Mouse (Mus musculus): ENCODE measurements around the gene Gfod2. TPM values are rescaled to one million over a fixed set of nuclear protein-coding genes. Genes with fewer than 3 reads are reported as not detected.
A peak's percentile ranks its signal among the peaks of the same experiment; 100 is the strongest.

Gene Gfod2
- polyA plus RNA-seq, 1 experiment = 4.1 TPM

DNA sequence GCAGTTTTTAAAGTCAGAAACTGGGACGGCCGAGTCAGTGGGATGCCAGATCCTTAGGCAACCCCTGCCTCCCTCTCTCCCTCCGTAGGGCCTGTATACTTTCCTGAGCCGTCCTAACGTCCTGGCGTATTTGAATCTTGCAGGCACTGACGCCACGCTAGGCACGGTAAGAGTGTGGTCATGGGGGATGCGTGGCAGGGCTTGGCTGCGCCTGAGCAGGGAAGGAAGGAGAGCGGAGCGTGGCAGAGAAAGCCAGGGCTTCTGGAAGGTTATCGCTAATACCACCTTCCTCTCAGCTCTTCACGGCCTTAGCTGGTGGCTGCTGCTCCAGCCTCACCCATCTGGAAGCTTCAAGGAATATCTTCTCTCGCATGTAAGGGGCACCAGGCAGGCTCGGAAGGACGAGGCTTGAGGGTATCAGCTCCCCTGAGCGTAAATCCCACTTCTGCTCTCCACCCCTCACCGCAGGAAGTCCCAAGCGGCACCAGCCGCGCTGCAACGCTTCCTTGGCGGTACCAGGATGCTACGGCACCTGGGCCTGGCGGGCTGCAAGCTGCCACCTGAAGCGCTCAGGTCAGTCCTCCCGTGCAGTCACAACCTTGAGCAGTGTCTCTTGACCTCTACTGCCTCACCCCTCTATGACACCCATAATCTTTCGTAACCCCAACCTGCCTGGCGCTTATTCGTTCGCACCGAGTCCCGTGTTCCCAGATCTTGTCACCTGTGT is 69.0 kb downstream of the Gfod2 start:
- H3K4me3 ChIP-seq (ENCODE audit: insufficient read depth, low read depth, low read length) = no peak overlapping the region
- H3K27ac ChIP-seq (replicated peaks; ENCODE audit: low read depth, low read length) = no peak overlapping the region
- 0 out of 2 replicates have a peak, but pooled peaks cover 3% of the 10 kb centered on the region for H3K4me1 ChIP-seq (ENCODE audit: control insufficient read depth, insufficient read depth, insufficient read length, low read length)

DNA sequence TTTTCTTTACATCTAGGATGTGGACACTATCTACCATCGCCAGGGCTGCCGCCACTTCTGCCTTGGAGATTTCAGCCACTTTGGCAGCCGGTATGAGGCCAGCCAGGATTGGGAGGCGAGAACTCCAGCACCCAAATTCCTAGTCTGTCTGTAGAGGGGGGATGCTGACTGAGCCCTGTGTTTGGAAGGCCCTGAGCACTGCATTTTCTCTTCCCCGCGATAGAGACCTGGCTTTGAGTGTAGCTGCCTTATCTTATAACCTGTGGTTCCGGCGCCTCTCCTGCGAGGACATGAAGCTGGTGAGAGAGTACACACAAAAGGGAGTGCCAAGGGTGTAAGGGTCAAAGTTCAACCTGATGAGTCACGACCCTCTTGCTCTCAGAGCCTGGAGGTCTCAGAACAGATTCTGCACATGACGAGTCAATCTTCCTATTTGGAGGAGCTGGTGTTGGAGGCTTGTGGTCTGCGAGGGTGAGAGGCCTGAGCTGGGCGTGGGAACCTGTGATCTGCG is 70.2 kb downstream of the Gfod2 start:
- H3K4me1 ChIP-seq (ENCODE audit: control insufficient read depth, insufficient read depth, insufficient read length, low read length) = no peaks in the 10 kb centered on the region
- H3K27ac ChIP-seq (replicated peaks; ENCODE audit: low read depth, low read length) = no peak overlapping the region
- no peak overlapping the region for H3K4me3 ChIP-seq (ENCODE audit: insufficient read depth, low read depth, low read length)

DNA sequence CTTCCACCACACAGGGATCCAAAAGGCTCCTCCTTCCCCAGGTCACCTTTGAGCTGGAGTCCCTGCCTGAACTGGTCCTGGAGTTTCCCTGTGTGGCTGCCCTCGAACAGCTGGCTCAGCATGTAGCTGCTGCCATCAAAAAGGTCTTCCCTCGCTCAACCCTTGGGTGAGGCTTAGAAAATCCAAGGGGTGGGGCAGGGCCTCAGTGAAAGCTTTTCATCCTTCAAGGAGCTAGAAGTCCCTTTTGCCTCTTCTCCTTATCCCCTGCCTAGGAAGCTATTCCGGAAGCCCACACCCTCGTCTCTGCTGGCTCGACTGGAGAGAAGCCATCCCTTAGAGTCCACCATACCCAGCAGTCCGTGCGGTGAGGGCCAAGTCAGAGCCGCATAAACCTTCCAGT is 71.0 kb downstream of the Gfod2 start:
- Histone ChIP-seq H3K4me3 (ENCODE audit: insufficient read depth, low read depth, low read length) (no peak overlapping the region), H3K27ac (replicated peaks; ENCODE audit: low read depth, low read length) (no peak overlapping the region)

DNA sequence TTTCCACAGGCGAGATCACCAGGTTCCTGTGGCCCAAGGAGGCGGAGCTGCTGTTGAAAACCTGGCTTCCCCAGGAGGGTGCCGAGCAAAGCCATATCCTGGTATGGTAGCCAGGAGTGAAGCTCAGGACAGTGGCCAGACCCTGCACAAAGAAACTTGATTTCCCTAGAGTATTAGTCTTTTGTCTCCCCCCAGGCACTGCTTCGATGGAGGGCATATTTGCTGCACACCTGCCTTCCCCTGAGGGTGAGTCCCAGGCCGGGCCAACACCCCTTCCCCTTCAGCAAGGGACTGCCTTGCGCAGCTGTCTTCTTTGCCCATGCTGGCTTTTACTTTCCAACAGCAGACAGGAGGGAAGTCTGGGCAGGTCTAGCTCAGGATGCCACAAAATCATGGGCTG is 71.9 kb downstream of the Gfod2 start:
- Histone ChIP-seq H3K4me1 (ENCODE audit: control insufficient read depth, insufficient read depth, insufficient read length, low read length) (no peaks in the 10 kb centered on the region), H3K4me3 (ENCODE audit: insufficient read depth, low read depth, low read length) (no peak overlapping the region), H3K27ac (replicated peaks; ENCODE audit: low read depth, low read length) (no peak overlapping the region)

More for the DNA sequence above, 71.0 kb downstream of the Gfod2 start:
- H3K4me1 ChIP-seq (ENCODE audit: control insufficient read depth, insufficient read depth, insufficient read length, low read length) = no peaks in the 10 kb centered on the region

DNA sequence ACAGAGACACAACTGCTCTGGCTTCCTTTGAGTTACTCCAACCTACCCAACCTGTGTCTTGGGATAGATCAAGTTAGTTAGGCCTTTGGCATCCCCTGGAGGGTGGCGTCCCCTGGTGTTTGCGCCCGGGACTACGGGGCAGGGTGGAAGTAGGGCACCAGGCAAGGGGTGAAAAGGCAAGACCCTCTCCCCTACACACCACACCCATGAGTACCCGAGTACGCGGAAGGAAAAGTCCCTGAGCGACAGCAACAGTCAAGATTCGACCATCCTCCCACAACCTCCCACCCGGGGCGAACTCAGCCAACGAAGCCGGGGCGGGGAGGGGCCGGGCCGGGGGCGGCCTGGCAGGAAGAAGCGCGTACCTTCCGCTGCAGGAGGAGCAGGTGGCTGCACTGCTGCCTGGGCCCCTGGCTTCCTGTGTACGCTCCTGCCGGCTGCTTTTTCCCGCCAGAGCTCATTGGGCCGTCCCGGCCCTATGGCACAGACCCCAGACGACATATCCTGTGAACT is 72.6 kb downstream of the Gfod2 start, which contains the start of gene Carmil2:
TSS of gene Carmil2 (plus strand) at position 479 of the 513 bp plus-strand sequence.
- Histone ChIP-seq H3K4me3 (ENCODE audit: insufficient read depth, low read depth, low read length) (peak within 1 kb of the TSS; percentile 27; the same call in 1 of the 2 replicates), H3K4me1 (ENCODE audit: control insufficient read depth, insufficient read depth, insufficient read length, low read length) (no peaks in the 10 kb centered on the region), H3K27ac (replicated peaks; ENCODE audit: low read depth, low read length) (no peak within 1 kb of the TSS)

DNA sequence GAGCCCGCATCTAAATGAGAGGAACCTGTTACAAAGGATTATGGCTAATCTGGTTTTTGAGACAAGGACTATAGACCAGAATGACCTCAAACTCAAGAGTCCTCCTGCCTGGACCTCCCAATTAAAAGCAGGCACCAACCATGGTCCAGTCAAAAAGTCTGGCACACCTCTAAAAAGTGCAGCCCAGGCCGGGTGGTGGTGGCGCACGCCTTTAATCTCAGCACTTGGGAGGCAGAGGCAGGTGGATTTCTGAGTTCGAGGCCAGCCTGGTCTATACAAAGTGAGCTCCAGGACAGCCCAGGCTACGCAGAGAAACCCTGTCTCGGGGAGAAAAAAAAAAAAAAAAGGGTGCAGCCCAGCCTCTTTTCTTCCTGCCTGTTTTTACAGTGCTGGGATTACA is 73.1 kb downstream of the Gfod2 start:
- Histone ChIP-seq H3K4me3 (ENCODE audit: insufficient read depth, low read depth, low read length) (no peak overlapping the region), H3K27ac (replicated peaks; ENCODE audit: low read depth, low read length) (no peak overlapping the region), H3K4me1 (ENCODE audit: control insufficient read depth, insufficient read depth, insufficient read length, low read length) (no peaks in the 10 kb centered on the region)

DNA sequence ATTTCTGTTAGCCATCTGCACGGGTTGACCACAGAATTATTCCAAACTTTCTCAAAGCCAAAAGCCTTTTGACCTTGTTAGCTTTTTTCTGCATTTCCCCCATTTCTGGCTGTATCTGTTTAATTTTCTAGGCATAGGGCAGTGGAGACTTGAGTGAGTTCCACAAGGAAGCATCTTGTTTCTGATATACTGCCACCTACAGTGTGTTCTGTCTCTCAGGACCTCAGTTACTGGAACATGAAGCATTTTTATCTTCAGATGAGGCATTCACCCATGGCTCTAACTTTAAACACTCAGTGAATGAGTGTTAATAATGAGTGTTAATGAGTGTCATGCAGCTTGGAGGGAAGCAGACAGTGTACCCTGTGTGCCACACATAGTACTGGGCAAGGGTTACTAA is 80.6 kb downstream of the Gfod2 start:
- no peak overlapping the region for H3K4me3 ChIP-seq (ENCODE audit: insufficient read depth, low read depth, low read length)
- H3K27ac ChIP-seq (replicated peaks; ENCODE audit: low read depth, low read length) = no peak overlapping the region
- H3K4me1 ChIP-seq (ENCODE audit: control insufficient read depth, insufficient read depth, insufficient read length, low read length) = no peaks in the 10 kb centered on the region

Other genes starting within 250 kb of the Gfod2 start
- gene Hsd11b2, start 239.9 kb downstream of the Gfod2 start, polyA plus RNA-seq (2012; ENCODE audit: insufficient read depth, insufficient read length, missing spikeins) = not detected in 2 replicates
- 52.7 and 65.1 TPM in 2 replicates for gene Atp6v0d1, start 192.6 kb downstream of the Gfod2 start, polyA plus RNA-seq (2012; ENCODE audit: insufficient read depth, insufficient read length, missing spikeins)
- 13.4 and 14.4 TPM in 2 replicates for gene Ripor1, start 153.4 kb downstream of the Gfod2 start, polyA plus RNA-seq (2012; ENCODE audit: insufficient read depth, insufficient read length, missing spikeins)
- 18.5 and 22.9 TPM in 2 replicates for gene Ctcf, start 122.1 kb downstream of the Gfod2 start, polyA plus RNA-seq (2012; ENCODE audit: insufficient read depth, insufficient read length, missing spikeins)
- gene Agrp, start 121.3 kb downstream of the Gfod2 start, polyA plus RNA-seq (2012; ENCODE audit: insufficient read depth, insufficient read length, missing spikeins) = not detected in 2 replicates
- gene Carmil2, start 72.4 kb downstream of the Gfod2 start, polyA plus RNA-seq (2012; ENCODE audit: insufficient read depth, insufficient read length, missing spikeins) = not detected in 2 replicates
- 12.3 and 15.9 TPM in 2 replicates for gene Acd, start 57.6 kb downstream of the Gfod2 start, polyA plus RNA-seq (2012; ENCODE audit: insufficient read depth, insufficient read length, missing spikeins)
- 10.2 and 10.6 TPM in 2 replicates for gene Pard6a, start 57.5 kb downstream of the Gfod2 start, polyA plus RNA-seq (2012; ENCODE audit: insufficient read depth, insufficient read length, missing spikeins)
- gene 4933405L10Rik, start 51.0 kb downstream of the Gfod2 start, polyA plus RNA-seq (2012; ENCODE audit: insufficient read depth, insufficient read length, missing spikeins) = 0.87 TPM in 1 of 2 replicates, not detected in the other
- 0.52 TPM in 1 of 2 replicates, not detected in the other for gene Enkd1, start 50.5 kb downstream of the Gfod2 start, polyA plus RNA-seq (2012; ENCODE audit: insufficient read depth, insufficient read length, missing spikeins)
- 7.5 and 7.6 TPM in 2 replicates for gene Ranbp10, start 68.7 kb upstream of the Gfod2 start, polyA plus RNA-seq (2012; ENCODE audit: insufficient read depth, insufficient read length, missing spikeins)
- gene Tsnaxip1, start 69.1 kb upstream of the Gfod2 start, polyA plus RNA-seq (2012; ENCODE audit: insufficient read depth, insufficient read length, missing spikeins) = not detected in 2 replicates
- gene Cenpt, start 94.6 kb upstream of the Gfod2 start, polyA plus RNA-seq (2012; ENCODE audit: insufficient read depth, insufficient read length, missing spikeins) = 1.4 and 3.5 TPM in 2 replicates
- gene Thap11, start 96.5 kb upstream of the Gfod2 start, polyA plus RNA-seq (2012; ENCODE audit: insufficient read depth, insufficient read length, missing spikeins) = 9.3 and 15.4 TPM in 2 replicates
- gene Nutf2, start 101.9 kb upstream of the Gfod2 start, polyA plus RNA-seq (2012; ENCODE audit: insufficient read depth, insufficient read length, missing spikeins) = 5.0 TPM in 1 of 2 replicates, not detected in the other
- gene Edc4, start 122.2 kb upstream of the Gfod2 start, polyA plus RNA-seq (2012; ENCODE audit: insufficient read depth, insufficient read length, missing spikeins) = 6.2 and 8.6 TPM in 2 replicates
- not detected in 2 replicates for gene Nrn1l, start 134.9 kb upstream of the Gfod2 start, polyA plus RNA-seq (2012; ENCODE audit: insufficient read depth, insufficient read length, missing spikeins)
- 15.8 and 18.0 TPM in 2 replicates for gene Pskh1, start 141.8 kb upstream of the Gfod2 start, polyA plus RNA-seq (2012; ENCODE audit: insufficient read depth, insufficient read length, missing spikeins)
- gene Ctrl, start 175.2 kb upstream of the Gfod2 start, polyA plus RNA-seq (2012; ENCODE audit: insufficient read depth, insufficient read length, missing spikeins) = not detected in 2 replicates
- gene Psmb10, start 179.8 kb upstream of the Gfod2 start, polyA plus RNA-seq (2012; ENCODE audit: insufficient read depth, insufficient read length, missing spikeins) = 50.1 and 59.6 TPM in 2 replicates
- not detected in 2 replicates for gene Lcat, start 184.7 kb upstream of the Gfod2 start, polyA plus RNA-seq (2012; ENCODE audit: insufficient read depth, insufficient read length, missing spikeins)
- gene Slc12a4, start 207.4 kb upstream of the Gfod2 start, polyA plus RNA-seq (2012; ENCODE audit: insufficient read depth, insufficient read length, missing spikeins) = 5.8 and 11.4 TPM in 2 replicates
- not detected in 2 replicates for gene Dpep3, start 220.8 kb upstream of the Gfod2 start, polyA plus RNA-seq (2012; ENCODE audit: insufficient read depth, insufficient read length, missing spikeins)
- gene Dus2, start 232.7 kb upstream of the Gfod2 start, polyA plus RNA-seq (2012; ENCODE audit: insufficient read depth, insufficient read length, missing spikeins) = 11.8 and 12.8 TPM in 2 replicates
- not detected in 2 replicates for gene Dpep2nb, start 247.3 kb upstream of the Gfod2 start, polyA plus RNA-seq (2012; ENCODE audit: insufficient read depth, insufficient read length, missing spikeins)

All from brown adipose tissue, adult 24 weeks (tissue).